Mouse (Mus musculus) heart, embryonic 15.5 days (tissue): ENCODE results near the gene Rmnd5b. TPM values are rescaled to one million over a fixed set of nuclear protein-coding genes. Genes with fewer than 3 reads are reported as not detected.
A peak's percentile ranks its signal among the peaks of the same experiment; 100 is the strongest.
"Not testable (repeated sequence)": the region's sequence is repeated elsewhere in the genome, so short reads cannot be mapped to it uniquely, and the experiment has no call there.

Experiments
- ATAC-seq: fragments of 200-750 bp; cut with Nextera tagmentation; replicated peaks from 2 replicates; pipeline ENCODE4 v1.8.0; 2017; ENCODE audit warnings: low read depth, moderate TSS enrichment; ENCODE audit not compliant: insufficient number of reproducible peaks, insufficient read depth, low FRiP score
- H3K27ac ChIP-seq: fragments of 300-500 bp; sonication (generic); 2 replicates; pipeline ENCODE4 v1.5.1; 2015; ENCODE audit warnings: mild to moderate bottlenecking, inconsistent platforms
- H3K27me3 ChIP-seq: fragments of 300-500 bp; sonication (generic); 2 replicates; pipeline ENCODE4 v1.6.1; 2015; ENCODE audit warnings: inconsistent platforms
- H3K36me3 ChIP-seq: fragments of 300-500 bp; sonication (generic); 2 replicates; pipeline ENCODE4 v1.6.1; 2015; ENCODE audit warnings: mild to moderate bottlenecking, inconsistent platforms
- H3K4me1 ChIP-seq: fragments of 300-500 bp; sonication (generic); replicated peaks from 2 replicates; pipeline ENCODE4 v1.6.1; 2015; ENCODE audit warnings: inconsistent platforms
- H3K4me2 ChIP-seq: fragments of 300-500 bp; sonication (generic); 2 replicates; pipeline ENCODE4 v1.6.1; 2015; ENCODE audit warnings: inconsistent platforms, mild to moderate bottlenecking, moderate library complexity
- H3K4me3 ChIP-seq: fragments of 300-500 bp; sonication (generic); 2 replicates; pipeline ENCODE4 v1.5.1; 2015; ENCODE audit warnings: mild to moderate bottlenecking, inconsistent platforms
- H3K9ac ChIP-seq: fragments of 300-500 bp; sonication (generic); 2 replicates; pipeline ENCODE4 v1.6.1; 2015; ENCODE audit warnings: mild to moderate bottlenecking, inconsistent platforms
- H3K9me3 ChIP-seq: fragments of 300-500 bp; sonication (generic); replicated peaks from 2 replicates; pipeline ENCODE4 v1.6.1; 2016; ENCODE audit warnings: inconsistent platforms
- WGBS: fragments of 180-500 bp; shearing (Covaris S2); methylation state at CpG from one replicate; pipeline ENCODE4 v1.1.7; 2015; ENCODE audit warnings: mixed read lengths; 5-methylcytosine and 5-hydroxymethylcytosine counted together
- polyA plus RNA-seq: library from polyadenylated mRNA; unstranded; fragments of >200 nt; fragmentation: Nextera tagmentation; extraction: Ambion mirVana; gene quantifications from 2 replicates; pipeline ENCODE4 v1.2.1, GENCODE M21; 2015

Gene Rmnd5b
- polyA plus RNA-seq, 1 experiment from 2014 or later = 25.6 TPM

- WGBS = 92% methylated on average over 2 of the region's 2 CpGs
- H3K9ac ChIP-seq = no peak overlapping the region
- no peak overlapping the region for H3K4me3 ChIP-seq
- no peak for ATAC-seq
- peaks cover 20% of the 10 kb centered on the region for H3K4me1 ChIP-seq
- no peaks in the 10 kb centered on the region for H3K27me3 ChIP-seq
- no peaks in the 10 kb centered on the region for H3K9me3 ChIP-seq
- H3K4me2 ChIP-seq = no peak overlapping the region
- peaks cover 44% of the 10 kb centered on the region for H3K36me3 ChIP-seq
- no peak overlapping the region for H3K27ac ChIP-seq
Measured at GRCm38 (mm10) chr11:51621776-51622175, 13.9 kb downstream of the Rmnd5b start.

DNA sequence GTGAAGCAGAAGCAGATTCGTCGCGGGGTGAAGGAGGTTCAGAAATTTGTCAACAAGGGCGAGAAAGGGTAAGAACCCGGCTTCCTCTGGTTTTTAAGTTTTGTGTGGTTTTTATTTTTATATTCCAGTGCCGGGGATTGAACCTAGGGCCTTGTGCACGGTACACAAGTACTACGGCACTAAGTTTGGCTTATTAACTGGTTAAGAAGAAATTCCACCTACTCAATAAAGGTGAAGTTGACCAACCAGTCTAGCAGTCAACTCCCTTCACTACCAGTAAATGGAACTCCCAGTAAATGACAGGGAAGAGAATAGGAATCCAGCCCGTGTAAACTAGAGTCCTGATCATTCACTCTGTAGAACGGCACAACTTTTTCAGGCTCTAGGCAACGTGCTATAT, 15.6 kb downstream of the Rmnd5b start:
- peak overlapping the region; percentile 62 for H3K9ac ChIP-seq
- no peak for ATAC-seq
- peak overlapping the region; percentile 35; the same call in 1 of the 2 replicates for H3K27ac ChIP-seq
- H3K9me3 ChIP-seq = no peaks in the 10 kb centered on the region
- H3K4me3 ChIP-seq = peak overlapping the region; percentile 69
- 1% methylated on average over 11 of the region's 11 CpGs for WGBS
- H3K36me3 ChIP-seq = peaks cover 30% of the 10 kb centered on the region
- no peaks in the 10 kb centered on the region for H3K27me3 ChIP-seq
- peak overlapping the region; percentile 76 for H3K4me2 ChIP-seq
- H3K4me1 ChIP-seq = peaks cover 29% of the 10 kb centered on the region

GRCm38 (mm10) chr11:51619409-51620060, 16.2 kb downstream of the Rmnd5b start, which contains the start of gene Nhp2:
Gene Nhp2, plus strand, starts transcription at chr11:51619735.
- under 1% methylated on average over 51 of the region's 51 CpGs for WGBS
- ATAC-seq = peak; percentile 91

DNA sequence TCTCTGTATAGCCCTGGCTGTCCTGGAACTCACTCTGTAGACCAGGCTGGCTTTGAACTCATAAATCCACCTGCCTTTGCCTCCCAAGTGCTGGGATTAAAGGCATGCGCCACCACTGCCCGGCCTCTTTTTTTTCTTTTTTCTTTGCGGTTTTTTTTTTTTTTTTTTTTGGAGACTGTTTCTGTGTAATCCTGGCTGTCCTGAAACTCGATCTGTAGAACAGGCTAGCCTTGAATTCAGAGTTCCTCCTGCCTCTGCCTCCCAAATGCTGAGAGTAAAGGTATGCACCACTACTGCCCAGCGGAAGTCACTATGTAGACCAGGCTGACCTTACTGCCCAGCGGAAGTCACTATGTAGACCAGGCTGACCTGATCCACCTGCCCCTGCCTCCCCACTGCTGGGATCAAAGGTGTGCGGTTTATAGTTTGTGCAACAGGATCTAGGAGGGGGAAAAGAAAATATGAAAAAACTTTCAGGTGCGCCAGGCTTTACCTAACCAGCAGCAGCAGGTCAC, 16.7 kb downstream of the Rmnd5b start:
- Histone ChIP-seq H3K4me1 (peaks cover 35% of the 10 kb centered on the region), H3K4me2 (peak overlapping the region; percentile 76), H3K27ac (peak overlapping the region; percentile 9; the same call in 1 of the 2 replicates), H3K27me3 (no peaks in the 10 kb centered on the region), H3K4me3 (peak overlapping the region; percentile 69), H3K9me3 (no peaks in the 10 kb centered on the region), H3K36me3 (peaks cover 19% of the 10 kb centered on the region), H3K9ac (no peak overlapping the region)
- 48% methylated on average over 8 of the region's 8 CpGs for WGBS
- 0 out of 2 replicates have a peak, but pooled peaks have one; percentile 5 for ATAC-seq

More at GRCm38 (mm10) chr11:51619409-51620060, 16.2 kb downstream of the Rmnd5b start, which contains the start of gene Nhp2:
- Histone ChIP-seq H3K36me3 (peaks cover 25% of the 10 kb centered on the region), H3K4me1 (peaks cover 35% of the 10 kb centered on the region), H3K4me3 (peak within 1 kb of the TSS; percentile 69), H3K9me3 (no peaks in the 10 kb centered on the region), H3K9ac (peak within 1 kb of the TSS; percentile 62), H3K27me3 (no peaks in the 10 kb centered on the region), H3K27ac (peak within 1 kb of the TSS; percentile 35), H3K4me2 (peak within 1 kb of the TSS; percentile 76)

- Histone ChIP-seq H3K4me1 (peaks cover 35% of the 10 kb centered on the region), H3K27ac (no peak overlapping the region), H3K4me3 (no peak overlapping the region), H3K4me2 (no peak overlapping the region), H3K27me3 (no peaks in the 10 kb centered on the region), H3K36me3 (peaks cover 6% of the 10 kb centered on the region; the same call in 1 of the 2 replicates), H3K9me3 (no peaks in the 10 kb centered on the region), H3K9ac (no peak overlapping the region)
- no peak for ATAC-seq
- WGBS = 6% methylated on average over 4 of the region's 4 CpGs
Measured at GRCm38 (mm10) chr11:51617693-51618092, 18.0 kb downstream of the Rmnd5b start.

DNA sequence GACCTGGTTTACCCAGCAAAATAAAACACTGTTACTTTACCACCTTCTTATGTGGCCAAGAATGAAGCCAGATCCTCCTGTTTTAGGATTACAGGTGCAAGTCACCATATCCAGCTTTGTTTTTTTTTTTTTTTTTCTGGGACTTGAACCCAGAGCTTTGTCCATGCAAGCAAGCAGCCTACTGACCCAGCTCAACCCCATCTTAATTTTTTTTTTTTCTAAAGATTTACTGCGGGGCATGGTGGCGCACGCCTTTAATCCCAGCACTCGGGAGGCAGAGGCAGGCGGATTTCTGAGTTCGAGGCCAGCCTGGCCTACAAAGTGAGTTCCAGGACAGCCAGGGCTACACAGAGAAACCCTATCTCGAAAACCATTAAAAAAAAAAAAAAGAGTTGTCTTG, 19.6 kb downstream of the Rmnd5b start:
- WGBS = 90% methylated on average over 7 of the region's 7 CpGs

GRCm38 (mm10) chr11:51615601-51616000, 20.1 kb downstream of the Rmnd5b start:
- no peaks in the 10 kb centered on the region for H3K27me3 ChIP-seq
- peak overlapping the region; percentile 79 for H3K4me2 ChIP-seq
- 1% methylated on average over 14 of the region's 14 CpGs for WGBS
- H3K4me1 ChIP-seq = peaks cover 26% of the 10 kb centered on the region
- peak overlapping the region; percentile 89 for H3K27ac ChIP-seq
- H3K4me3 ChIP-seq = peak overlapping the region; percentile 46
- H3K9me3 ChIP-seq = no peaks in the 10 kb centered on the region
- peak; percentile 57; the same call in 1 of the 2 replicates for ATAC-seq
- no peaks in the 10 kb centered on the region for H3K36me3 ChIP-seq
- H3K9ac ChIP-seq = peak overlapping the region; percentile 59

More for the DNA sequence above, 19.6 kb downstream of the Rmnd5b start:
- Histone ChIP-seq H3K9ac (peak overlapping the region; percentile 59; the same call in 1 of the 2 replicates), H3K4me1 (peaks cover 31% of the 10 kb centered on the region), H3K4me3 (peak overlapping the region; percentile 46), H3K27ac (peak overlapping the region; percentile 89), H3K4me2 (peak overlapping the region; percentile 79)
- not testable (repeated sequence) for ATAC-seq, H3K9me3 ChIP-seq, H3K27me3 ChIP-seq, H3K36me3 ChIP-seq

- Histone ChIP-seq H3K27me3 (no peaks in the 10 kb centered on the region), H3K4me1 (peaks cover 21% of the 10 kb centered on the region), H3K27ac (peak overlapping the region; percentile 89), H3K9me3 (no peaks in the 10 kb centered on the region), H3K4me2 (peak overlapping the region; percentile 79), H3K36me3 (no peaks in the 10 kb centered on the region), H3K9ac (peak overlapping the region; percentile 59; the same call in 1 of the 2 replicates), H3K4me3 (peak overlapping the region; percentile 46)
- ATAC-seq = no peak
- 32% methylated on average over 7 of the region's 7 CpGs for WGBS
Measured at GRCm38 (mm10) chr11:51615129-51615528, 20.6 kb downstream of the Rmnd5b start.

DNA sequence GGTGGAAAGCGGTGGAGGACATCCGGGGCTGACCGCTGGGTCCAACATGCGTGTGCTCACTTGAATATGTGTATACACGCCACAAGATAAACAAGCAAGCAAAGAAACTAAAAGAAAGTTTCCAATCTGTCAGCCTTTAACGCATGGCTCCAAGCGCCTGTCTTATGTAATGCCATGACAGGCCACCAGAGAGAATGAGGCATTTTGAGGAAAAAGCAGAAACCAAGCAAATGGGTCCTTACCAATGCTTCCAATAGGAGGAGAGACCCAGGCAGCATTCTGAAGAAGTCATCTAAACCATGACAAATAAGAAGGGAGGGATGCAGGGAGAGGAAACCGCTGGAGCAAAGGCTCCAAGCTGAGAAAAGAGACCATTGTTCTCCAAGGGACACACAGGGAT, 21.4 kb downstream of the Rmnd5b start:
- 77% methylated on average over 8 of the region's 8 CpGs for WGBS
- Histone ChIP-seq H3K27ac (no peak overlapping the region), H3K4me1 (peaks cover 18% of the 10 kb centered on the region)

GRCm38 (mm10) chr11:51609940-51610339, 25.8 kb downstream of the Rmnd5b start:
- H3K27ac ChIP-seq, H3K27me3 ChIP-seq, H3K4me2 ChIP-seq, ATAC-seq, H3K9ac ChIP-seq, H3K36me3 ChIP-seq, H3K4me3 ChIP-seq, H3K9me3 ChIP-seq: not testable (repeated sequence)
- peaks cover 15% of the 10 kb centered on the region for H3K4me1 ChIP-seq
- WGBS = 76% methylated on average over 5 of the region's 5 CpGs

More for the DNA sequence above, 21.4 kb downstream of the Rmnd5b start:
- no peak for ATAC-seq
- Histone ChIP-seq H3K27me3 (no peaks in the 10 kb centered on the region), H3K4me3 (no peak overlapping the region), H3K36me3 (no peaks in the 10 kb centered on the region), H3K9me3 (no peaks in the 10 kb centered on the region), H3K4me2 (no peak overlapping the region), H3K9ac (no peak overlapping the region)

DNA sequence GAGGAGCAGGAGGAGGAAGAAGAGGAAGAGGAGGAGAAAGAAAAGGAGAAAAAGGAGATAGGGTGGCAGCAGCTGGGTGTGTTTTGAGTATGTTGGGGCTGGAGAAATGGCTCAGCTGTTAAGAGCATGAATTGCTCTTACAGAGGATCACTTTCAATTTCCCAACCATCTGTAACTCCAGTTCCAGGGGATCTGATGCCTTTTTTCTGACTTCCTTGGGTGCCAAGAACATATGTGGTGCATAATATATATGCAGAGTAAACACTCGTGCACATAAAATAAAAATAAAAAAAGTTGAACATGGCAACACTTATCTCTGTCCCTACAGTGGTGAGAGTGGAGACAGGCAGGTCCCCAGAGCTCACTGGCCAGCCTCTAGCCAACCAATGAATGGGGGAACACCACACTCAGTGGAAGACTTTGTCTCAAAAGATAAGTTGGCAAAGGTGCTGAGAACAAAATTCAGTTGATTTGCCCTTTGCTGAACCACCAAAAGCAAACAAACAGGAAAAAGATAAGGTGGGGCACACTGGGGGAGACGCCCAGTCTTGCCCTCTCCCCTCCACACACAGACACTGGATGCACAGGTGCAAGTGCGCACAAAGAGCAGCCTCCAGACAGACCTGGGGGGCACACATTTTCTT, 26.3 kb downstream of the Rmnd5b start:
- Histone ChIP-seq H3K9ac (no peak overlapping the region), H3K27ac (no peak overlapping the region), H3K4me3 (no peak overlapping the region), H3K4me1 (peaks cover 16% of the 10 kb centered on the region), H3K4me2 (no peak overlapping the region), H3K27me3 (no peaks in the 10 kb centered on the region), H3K9me3 (no peaks in the 10 kb centered on the region), H3K36me3 (peaks cover 5% of the 10 kb centered on the region)
- 72% methylated on average over 3 of the region's 3 CpGs for WGBS
- no peak for ATAC-seq
